Mouse (Mus musculus) heart, embryonic 12.5 days (tissue): ENCODE measurements around the gene Stx6. TPM values are rescaled to one million over a fixed set of nuclear protein-coding genes. Genes with fewer than 3 reads are reported as not detected.
"Not testable (repeated sequence)": the region's sequence is repeated elsewhere in the genome, so short reads cannot be mapped to it uniquely, and the experiment has no call there.

ENCODE experiments used
- ATAC-seq: fragments of 200-750 bp; cut with Nextera tagmentation; 2 replicates; pipeline ENCODE4 v1.8.0; 2017; ENCODE audit warnings: moderate TSS enrichment, moderate library complexity; ENCODE audit not compliant: insufficient number of reproducible peaks, low FRiP score
- H3K27ac ChIP-seq: fragments of 300-500 bp; sonication (generic); 2 replicates; pipeline ENCODE4 v1.5.1; 2016; ENCODE audit warnings: mild to moderate bottlenecking, moderate library complexity; ENCODE audit not compliant: poor library complexity, severe bottlenecking
- H3K27me3 ChIP-seq: fragments of 300-500 bp; sonication (generic); replicated peaks from 2 replicates; pipeline ENCODE4 v1.6.1; 2016; ENCODE audit warnings: mild to moderate bottlenecking, moderate library complexity
- H3K36me3 ChIP-seq: fragments of 300-500 bp; sonication (generic); 2 replicates; pipeline ENCODE4 v1.6.1; 2016; ENCODE audit warnings: mild to moderate bottlenecking, moderate library complexity
- H3K4me1 ChIP-seq: fragments of 300-500 bp; sonication (generic); replicated peaks from 2 replicates; pipeline ENCODE4 v1.6.1; 2016; ENCODE audit warnings: mild to moderate bottlenecking
- H3K4me2 ChIP-seq: fragments of 300-500 bp; sonication (generic); 2 replicates; pipeline ENCODE4 v1.6.1; 2016; ENCODE audit warnings: mild to moderate bottlenecking, moderate library complexity
- H3K4me3 ChIP-seq: fragments of 300-500 bp; sonication (generic); 2 replicates; pipeline ENCODE4 v1.5.1; 2016; ENCODE audit warnings: mild to moderate bottlenecking
- H3K9ac ChIP-seq: fragments of 300-500 bp; sonication (generic); 2 replicates; pipeline ENCODE4 v1.6.1; 2016; ENCODE audit warnings: mild to moderate bottlenecking, moderate library complexity
- H3K9me3 ChIP-seq: fragments of 300-500 bp; sonication (generic); replicated peaks from 2 replicates; pipeline ENCODE4 v1.6.1; 2016; ENCODE audit warnings: mild to moderate bottlenecking, moderate library complexity
- WGBS: fragments of 180-500 bp; shearing (Covaris S2); methylation state at CpG from one replicate; pipeline ENCODE4 v1.1.7; 2016; 5-methylcytosine and 5-hydroxymethylcytosine counted together
- polyA plus RNA-seq: library from polyadenylated mRNA; unstranded; fragments of >200 nt; fragmentation: Nextera tagmentation; extraction: Ambion mirVana; gene quantifications from 2 replicates; pipeline ENCODE4 v1.2.1, GENCODE M21; 2016

Stx6 gene
- polyA plus RNA-seq, 1 experiment from 2014 or later: 62.1 TPM

DNA sequence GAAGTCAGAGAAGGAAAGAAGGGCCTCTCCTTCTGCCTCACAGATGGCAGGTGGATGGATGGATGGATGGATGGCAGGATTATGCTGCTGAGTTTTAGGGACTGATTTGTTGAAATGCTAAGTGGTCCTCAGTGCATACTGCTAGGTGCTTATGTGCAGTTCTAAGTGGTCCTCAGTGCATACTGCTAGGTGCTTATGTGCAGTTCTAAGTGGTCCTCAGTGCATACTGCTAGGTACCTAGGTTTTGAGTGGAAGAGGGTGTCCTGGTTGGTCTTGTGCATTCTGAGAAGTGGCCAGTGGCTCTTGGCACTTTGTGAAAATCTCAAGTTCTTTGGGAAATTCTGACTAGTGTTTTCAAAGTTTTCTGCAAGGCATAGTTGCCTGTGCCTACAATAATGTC is 11.4 kb downstream of the Stx6 start:
- no peak overlapping the region for H3K27ac ChIP-seq
- no peak overlapping the region for H3K4me2 ChIP-seq
- H3K9me3 ChIP-seq: no peaks in the 10 kb centered on the region
- ATAC-seq: no peak
- H3K27me3 ChIP-seq: no peaks in the 10 kb centered on the region
- H3K36me3 ChIP-seq: peaks cover 11% of the 10 kb centered on the region; the same call in 1 of the 2 replicates
- no peak overlapping the region for H3K4me3 ChIP-seq
- H3K4me1 ChIP-seq: peaks cover 6% of the 10 kb centered on the region
- H3K9ac ChIP-seq: no peak overlapping the region

DNA sequence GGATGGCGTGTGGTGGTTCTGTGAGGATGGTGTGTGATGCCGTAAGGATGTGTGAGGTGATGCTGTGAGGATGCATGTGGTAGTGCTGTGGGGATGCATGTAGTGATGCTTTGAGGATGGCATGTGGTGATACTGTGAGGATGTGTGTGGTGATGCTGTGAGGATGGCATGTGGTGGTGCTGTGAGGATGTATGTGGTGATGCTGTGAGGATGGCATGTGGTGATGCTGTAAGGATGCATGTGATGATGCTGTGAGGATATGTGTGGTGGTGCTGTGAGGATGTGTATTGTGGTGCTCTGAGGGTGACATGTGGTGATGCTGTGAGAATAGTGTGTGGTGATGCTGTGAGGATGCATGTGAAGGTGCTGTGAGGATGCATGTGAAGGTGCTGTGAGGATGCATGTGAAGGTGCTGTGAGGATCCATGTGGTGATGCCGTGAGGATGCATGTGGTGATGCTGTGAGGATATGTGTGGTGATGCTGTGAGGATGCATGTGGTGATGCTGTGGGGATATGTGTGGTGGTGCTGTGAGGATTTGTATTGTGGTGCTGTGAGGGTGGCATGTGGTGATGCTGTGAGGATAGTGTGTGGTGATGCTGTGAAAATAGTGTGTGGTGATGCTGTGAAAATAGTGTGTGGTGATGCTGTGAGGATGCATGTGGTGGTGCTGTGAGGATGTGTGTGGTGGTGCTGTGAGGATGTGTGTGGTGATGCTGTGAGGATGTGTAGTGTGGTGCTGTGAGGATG is 14.6 kb downstream of the Stx6 start:
- Histone ChIP-seq H3K36me3 (peaks cover 38% of the 10 kb centered on the region), H3K9me3 (no peaks in the 10 kb centered on the region), H3K27me3 (no peaks in the 10 kb centered on the region), H3K4me3 (no peak overlapping the region), H3K9ac (no peak overlapping the region; the same call in 1 of the 2 replicates), H3K4me2 (no peak overlapping the region), H3K27ac (no peak overlapping the region), H3K4me1 (peaks cover 6% of the 10 kb centered on the region)
- no peak for ATAC-seq
- WGBS: 88% methylated on average over 3 of the region's 3 CpGs

DNA sequence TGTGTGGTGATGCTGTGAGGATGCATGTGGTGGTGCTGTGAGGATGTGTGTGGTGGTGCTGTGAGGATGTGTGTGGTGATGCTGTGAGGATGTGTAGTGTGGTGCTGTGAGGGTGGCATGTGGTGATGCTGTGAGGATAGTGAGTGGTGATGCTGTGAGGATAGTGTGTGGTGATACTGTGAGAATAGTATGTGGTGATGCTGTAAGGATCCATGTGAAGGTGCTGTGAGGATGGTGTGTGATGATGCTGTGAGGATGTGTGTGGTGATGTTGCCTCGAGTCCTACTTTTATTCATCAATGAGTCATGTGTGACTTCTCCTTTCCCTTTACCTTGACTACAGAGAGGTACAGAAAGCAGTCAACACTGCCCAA is 15.1 kb downstream of the Stx6 start:
- peaks cover 43% of the 10 kb centered on the region for H3K36me3 ChIP-seq
- 91% methylated on average over 1 of the region's 1 CpGs for WGBS
- ATAC-seq: not testable (repeated sequence)

DNA sequence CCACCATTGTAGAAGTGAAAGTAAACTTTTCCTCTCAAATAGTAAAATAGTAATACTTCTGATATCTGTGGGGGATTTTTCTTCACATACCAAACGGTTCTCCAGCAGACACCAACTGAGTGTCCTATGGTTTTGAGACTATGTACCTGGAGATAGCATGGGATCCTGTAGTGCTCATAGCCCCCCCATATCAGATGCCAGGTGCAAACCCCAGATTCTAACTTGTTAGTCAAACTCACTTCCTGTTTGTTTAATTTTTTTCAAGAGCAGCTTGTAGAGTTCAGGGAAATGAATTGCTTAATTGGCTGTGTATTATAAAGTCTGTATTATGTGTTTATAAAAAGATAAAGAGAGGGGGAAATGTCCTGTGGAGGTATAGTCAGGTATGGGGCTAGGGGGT is 15.9 kb downstream of the Stx6 start:
- Histone ChIP-seq H3K4me1 (peaks cover 6% of the 10 kb centered on the region), H3K9ac (no peak overlapping the region), H3K36me3 (peaks cover 50% of the 10 kb centered on the region), H3K27me3 (no peaks in the 10 kb centered on the region), H3K9me3 (no peaks in the 10 kb centered on the region), H3K4me2 (no peak overlapping the region), H3K4me3 (no peak overlapping the region), H3K27ac (no peak overlapping the region)
- no peak for ATAC-seq
- 84% methylated on average over 1 of the region's 1 CpGs for WGBS

More for the DNA sequence above, 15.1 kb downstream of the Stx6 start:
- H3K9me3 ChIP-seq, H3K9ac ChIP-seq, H3K4me1 ChIP-seq, H3K4me2 ChIP-seq, H3K27me3 ChIP-seq, H3K4me3 ChIP-seq, H3K27ac ChIP-seq: not testable (repeated sequence)

DNA sequence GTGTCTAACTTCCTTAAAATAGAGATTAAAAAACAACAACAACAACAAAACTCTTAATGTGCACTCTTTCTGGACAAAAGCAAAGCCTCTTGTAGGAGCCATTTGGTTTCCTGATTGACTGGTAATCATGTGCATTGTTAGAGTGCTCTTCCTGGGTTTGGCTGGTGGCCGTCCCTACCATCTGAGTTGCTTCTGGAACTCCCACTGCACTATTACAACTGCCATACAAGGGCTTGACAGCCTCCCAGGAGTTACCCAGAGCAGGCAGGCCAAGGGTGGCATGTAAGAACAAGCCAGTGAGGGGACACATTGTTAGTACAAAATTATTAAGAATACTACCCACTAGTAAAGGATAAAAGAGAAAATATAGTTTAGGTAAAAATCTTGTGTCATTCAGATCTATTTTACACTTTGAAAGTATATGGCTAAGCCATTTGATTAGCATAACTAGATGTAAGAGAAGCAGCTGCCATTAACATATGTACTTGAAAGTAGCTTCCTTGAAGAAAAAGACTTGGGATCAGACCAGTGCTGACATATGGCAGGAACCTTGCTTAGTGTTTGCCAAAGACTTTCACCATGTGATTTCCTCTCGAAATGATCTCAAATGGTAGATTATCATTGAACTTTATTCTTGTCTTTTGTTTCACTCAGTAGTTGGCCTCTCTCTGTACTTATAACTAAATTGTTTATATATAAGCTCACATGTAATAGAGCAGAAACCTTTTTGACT is 19.8 kb downstream of the Stx6 start:
- no peak overlapping the region for H3K4me3 ChIP-seq
- WGBS: 78% methylated on average over 2 of the region's 2 CpGs
- H3K36me3 ChIP-seq: peaks cover 71% of the 10 kb centered on the region
- peaks cover 9% of the 10 kb centered on the region for H3K4me1 ChIP-seq
- H3K4me2 ChIP-seq: no peak overlapping the region
- no peak overlapping the region for H3K9ac ChIP-seq
- no peaks in the 10 kb centered on the region for H3K9me3 ChIP-seq
- no peaks in the 10 kb centered on the region for H3K27me3 ChIP-seq
- H3K27ac ChIP-seq: no peak overlapping the region
- no peak for ATAC-seq

DNA sequence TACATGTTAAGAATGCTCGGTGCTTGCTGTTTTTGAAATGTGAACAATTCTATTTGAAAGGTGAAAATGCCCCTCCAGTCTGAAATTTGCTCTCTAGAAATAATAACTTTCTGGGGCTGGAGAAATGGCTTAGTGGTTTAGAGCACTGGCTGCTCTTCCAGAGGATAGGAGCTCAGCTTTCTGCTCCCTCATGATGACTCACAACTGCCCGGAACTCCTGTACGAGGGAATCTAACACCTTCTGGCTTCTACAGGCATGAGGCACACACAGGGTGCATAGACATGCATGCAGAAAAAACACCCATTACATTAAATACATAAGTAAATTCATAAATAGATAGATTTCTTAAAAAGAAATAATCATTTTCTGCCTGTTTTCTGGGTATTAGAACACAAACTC is 25.7 kb downstream of the Stx6 start:
- no peak overlapping the region for H3K4me2 ChIP-seq
- H3K9ac ChIP-seq: no peak overlapping the region
- H3K27me3 ChIP-seq: no peaks in the 10 kb centered on the region
- 61% methylated on average over 3 of the region's 3 CpGs for WGBS
- H3K36me3 ChIP-seq: peaks cover 44% of the 10 kb centered on the region
- H3K4me1 ChIP-seq: peaks cover 13% of the 10 kb centered on the region
- no peak for ATAC-seq
- no peaks in the 10 kb centered on the region for H3K9me3 ChIP-seq
- H3K27ac ChIP-seq: no peak overlapping the region
- H3K4me3 ChIP-seq: no peak overlapping the region

DNA sequence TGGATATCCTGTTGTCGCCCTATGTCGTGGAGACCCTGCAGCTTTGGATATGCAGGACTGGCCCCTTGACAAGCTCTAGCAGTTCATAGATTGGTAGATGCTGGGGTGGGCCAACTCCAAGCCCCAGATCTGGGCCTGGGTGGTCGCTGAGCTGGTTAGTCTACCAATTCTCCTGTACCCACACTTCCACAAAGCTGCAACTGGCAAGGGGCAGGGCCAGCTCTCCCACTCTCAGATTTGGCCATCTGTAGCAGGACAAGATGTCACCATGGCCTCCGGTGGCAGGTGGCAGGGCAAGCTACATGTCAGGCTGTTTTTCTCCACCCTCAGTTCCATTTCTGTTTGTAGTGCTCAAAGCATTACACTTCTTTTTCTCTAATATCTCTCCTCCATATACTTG is 30.1 kb downstream of the Stx6 start:
- Histone ChIP-seq H3K9ac (no peak overlapping the region), H3K27ac (no peak overlapping the region), H3K9me3 (no peaks in the 10 kb centered on the region), H3K4me3 (no peak overlapping the region), H3K36me3 (peaks cover 54% of the 10 kb centered on the region), H3K4me1 (peaks cover 15% of the 10 kb centered on the region), H3K27me3 (no peaks in the 10 kb centered on the region), H3K4me2 (no peak overlapping the region)
- 89% methylated on average over 4 of the region's 4 CpGs for WGBS
- no peak for ATAC-seq

DNA sequence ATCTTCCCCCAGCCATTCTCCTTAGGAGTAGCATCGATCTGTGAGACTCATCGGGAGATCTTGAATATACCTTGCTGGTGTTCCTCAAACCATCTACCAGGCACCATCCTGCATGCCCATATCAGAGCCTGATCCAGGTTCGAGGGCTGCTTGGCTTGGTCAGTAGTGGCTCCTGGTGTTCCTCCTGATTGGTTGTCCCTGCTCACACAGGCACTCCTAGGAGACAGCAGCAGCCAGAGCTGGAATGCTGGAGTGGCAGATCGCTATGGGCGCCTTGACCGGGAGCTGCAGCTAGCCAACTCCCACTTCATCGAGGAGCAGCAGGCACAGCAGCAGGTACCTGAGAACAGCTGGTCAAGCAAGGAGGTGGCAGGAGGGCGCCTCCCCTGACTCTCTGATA is 32.7 kb downstream of the Stx6 start:
- Histone ChIP-seq H3K27ac (no peak overlapping the region), H3K27me3 (no peaks in the 10 kb centered on the region), H3K36me3 (peaks cover 74% of the 10 kb centered on the region), H3K9ac (no peak overlapping the region), H3K4me2 (no peak overlapping the region), H3K4me1 (peaks cover 14% of the 10 kb centered on the region), H3K9me3 (no peaks in the 10 kb centered on the region), H3K4me3 (no peak overlapping the region)
- ATAC-seq: no peak
- 76% methylated on average over 8 of the region's 8 CpGs for WGBS

DNA sequence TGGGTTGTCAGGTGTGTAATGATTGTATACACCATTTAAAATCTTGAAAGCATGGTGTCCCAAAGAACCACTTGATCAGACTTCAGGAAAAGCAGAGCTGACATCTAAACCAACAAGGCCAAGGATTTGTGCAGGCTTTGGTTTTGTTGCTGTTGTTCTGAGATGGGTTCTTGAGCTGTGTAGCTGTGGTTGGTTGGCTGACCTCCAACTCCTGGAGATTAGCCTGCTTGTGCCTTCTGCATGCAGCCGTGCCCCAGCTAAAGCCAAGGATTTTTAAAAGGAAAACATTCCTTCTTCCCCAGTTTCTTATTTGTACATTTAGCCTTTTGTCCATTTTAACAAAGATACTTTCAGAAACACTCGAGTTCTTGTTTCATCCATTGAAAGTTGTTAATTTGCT is 33.2 kb downstream of the Stx6 start:
- WGBS: 59% methylated on average over 2 of the region's 2 CpGs
- no peak for ATAC-seq
- Histone ChIP-seq H3K36me3 (peaks cover 72% of the 10 kb centered on the region), H3K27ac (no peak overlapping the region), H3K9ac (no peak overlapping the region), H3K4me2 (no peak overlapping the region), H3K9me3 (no peaks in the 10 kb centered on the region), H3K4me1 (peaks cover 14% of the 10 kb centered on the region), H3K4me3 (no peak overlapping the region), H3K27me3 (no peaks in the 10 kb centered on the region)

DNA sequence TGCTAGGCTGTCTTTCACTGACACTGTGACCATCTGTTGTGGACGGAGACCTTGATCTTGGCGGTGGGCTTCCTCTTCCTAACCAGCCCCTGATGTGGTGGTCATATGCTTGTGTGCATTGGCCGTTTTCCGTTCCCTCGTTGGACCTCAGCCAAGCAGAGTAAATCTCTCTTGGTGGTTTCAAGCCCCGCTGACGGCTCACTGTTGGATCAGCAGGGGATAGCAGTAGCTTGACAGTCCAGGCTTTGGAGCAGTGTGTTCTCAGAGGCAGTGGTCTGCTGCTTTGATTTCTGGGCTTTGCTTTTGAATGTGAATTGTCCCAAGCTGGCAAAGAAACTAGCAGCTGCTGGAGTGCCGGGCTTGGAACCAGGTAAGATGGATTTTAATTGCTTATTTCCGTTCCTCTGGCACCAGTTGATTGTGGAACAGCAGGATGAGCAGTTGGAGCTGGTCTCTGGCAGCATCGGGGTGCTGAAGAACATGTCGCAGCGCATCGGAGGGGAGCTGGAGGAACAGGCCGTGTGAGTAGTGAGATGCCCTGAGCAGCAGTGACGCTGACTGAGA is 34.4 kb downstream of the Stx6 start:
- 77% methylated on average over 15 of the region's 15 CpGs for WGBS
- Histone ChIP-seq H3K9ac (no peak overlapping the region), H3K27me3 (no peaks in the 10 kb centered on the region), H3K4me1 (peaks cover 14% of the 10 kb centered on the region), H3K4me2 (no peak overlapping the region), H3K27ac (no peak overlapping the region; the same call in 1 of the 2 replicates), H3K36me3 (peaks cover 71% of the 10 kb centered on the region), H3K9me3 (no peaks in the 10 kb centered on the region), H3K4me3 (no peak overlapping the region)
- ATAC-seq: no peak

DNA sequence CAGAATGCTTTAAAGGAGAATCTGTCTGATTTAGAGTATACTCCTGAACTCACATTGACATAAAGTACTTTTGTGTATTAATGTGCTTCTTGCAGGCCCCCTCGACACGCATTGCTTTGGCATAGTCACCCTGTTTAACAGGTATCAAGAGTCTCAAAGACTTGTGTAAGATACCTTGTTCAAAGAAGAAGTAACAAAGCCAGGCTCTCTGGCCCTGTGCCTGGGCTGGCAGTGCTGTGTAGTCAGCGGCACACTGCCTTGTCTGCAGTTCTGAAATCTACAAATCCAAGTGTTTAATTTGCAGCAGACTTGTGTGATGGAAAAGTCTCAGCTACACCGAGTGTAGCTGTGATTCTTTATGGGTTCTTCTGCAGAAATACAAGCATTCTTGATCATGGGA is 38.2 kb downstream of the Stx6 start:
- H3K36me3 ChIP-seq: peaks cover 68% of the 10 kb centered on the region
- H3K9ac ChIP-seq: no peak overlapping the region
- no peak for ATAC-seq
- 92% methylated on average over 4 of the region's 4 CpGs for WGBS
- no peak overlapping the region for H3K27ac ChIP-seq
- H3K4me2 ChIP-seq: no peak overlapping the region
- H3K27me3 ChIP-seq: no peaks in the 10 kb centered on the region
- no peak overlapping the region for H3K4me3 ChIP-seq
- H3K9me3 ChIP-seq: no peaks in the 10 kb centered on the region
- peaks cover 32% of the 10 kb centered on the region for H3K4me1 ChIP-seq
